Mouse (Mus musculus) heart, postnatal 10 days (tissue): ENCODE data around the gene Gm21760. TPM values are rescaled to one million over a fixed set of nuclear protein-coding genes. Genes with fewer than 3 reads are reported as not detected.
"Not testable (repeated sequence)": the region's sequence is repeated elsewhere in the genome, so short reads cannot be mapped to it uniquely, and the experiment has no call there.

Source experiments
- DNase-seq, 2 experiments: peaks; one replicate each; pipeline ENCODE4 v3.0.0; 2021
- intact Hi-C: fragments of 180-260 bp; cut with DNase I; formaldehyde crosslinking; loops from one replicate; pipeline ENCODE4 v1.15.1; 2025
- total RNA-seq, 2 experiments: library from RNA; stranded (reverse); gene quantifications; 2 replicates each; pipeline ENCODE4 v1.2.3; 2021

Gene Gm21760
- total RNA-seq: not detected

GRCm38 (mm10) chrY:80133479-80133878 is at the start of gene Gm21760:
TSS of gene Gm21760 (plus strand) at chrY:80133779.
- intact Hi-C loops, DNase-seq: not testable (repeated sequence)
